Mouse (Mus musculus): ENCODE data around the gene Cib3. TPM values are rescaled to one million over a fixed set of nuclear protein-coding genes. Genes with fewer than 3 reads are reported as not detected.

The Cib3 gene
- not detected for polyA plus RNA-seq (2017; shearing (Covaris generic))

DNA sequence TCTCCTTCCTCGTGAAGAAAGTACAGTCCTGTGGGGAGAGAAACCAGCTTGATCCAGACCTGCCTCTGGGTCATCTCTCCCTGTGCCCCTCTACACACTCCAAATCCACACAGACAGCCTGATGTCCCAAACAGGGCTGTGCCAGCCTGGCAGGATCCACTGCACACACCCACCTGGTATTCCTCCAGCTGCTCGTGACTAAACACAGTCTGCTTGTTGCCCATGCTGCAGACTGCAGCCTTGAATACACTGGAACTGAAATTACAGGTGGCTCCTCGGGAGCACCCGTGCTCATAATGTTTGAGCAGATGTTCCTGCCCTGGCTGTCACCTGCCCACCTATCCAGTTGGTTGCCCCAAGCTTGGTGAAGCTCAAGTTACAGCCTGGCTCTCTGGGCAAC is at the start of gene Cib3:
TSS of gene Cib3 (minus strand) at position 87 of the 400 bp plus-strand sequence.

DNA sequence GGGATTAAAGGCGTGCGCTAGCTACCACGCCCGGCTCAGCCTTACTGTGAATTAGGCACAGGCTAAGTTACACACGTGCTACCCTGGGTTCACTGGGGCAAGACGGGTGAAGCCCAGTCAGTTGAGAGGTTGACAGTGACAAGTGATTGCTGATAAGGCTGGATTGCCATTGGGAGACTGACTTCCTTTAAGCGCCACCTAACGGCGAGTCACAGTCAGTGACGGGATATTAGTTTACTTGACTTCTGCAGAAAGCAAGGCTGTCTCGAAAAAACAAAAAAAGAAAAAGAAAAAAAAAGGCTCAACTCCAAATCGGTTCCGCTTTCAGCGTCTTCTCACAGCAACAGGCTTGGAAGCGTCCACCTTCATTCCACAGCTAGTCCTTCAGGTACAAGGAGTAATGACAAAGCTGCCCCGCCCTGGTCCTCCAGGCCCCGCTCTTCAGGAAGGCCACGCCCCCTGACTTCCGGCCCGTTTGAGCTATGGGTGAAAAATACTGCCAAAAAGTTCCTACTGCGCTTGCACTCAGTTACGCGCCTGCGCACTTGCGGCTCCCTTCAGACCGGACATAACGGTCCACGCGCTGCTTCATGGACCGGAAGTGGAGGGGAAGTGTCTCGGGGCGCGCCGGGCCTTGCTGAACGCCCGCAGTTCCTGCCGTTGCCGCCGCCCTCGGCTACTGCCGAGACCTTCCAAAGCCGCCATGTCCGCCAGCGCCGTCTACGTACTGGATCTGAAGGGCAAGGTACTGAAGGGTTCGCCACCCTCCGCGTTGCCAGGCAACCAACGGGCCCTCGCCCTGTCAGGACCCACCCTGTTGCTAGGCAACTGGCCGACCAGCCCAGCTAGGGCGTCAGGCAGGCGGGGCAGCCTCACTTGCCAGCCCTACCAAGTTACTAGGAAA is 27.1 kb upstream of the Cib3 start, which contains the start of gene Ap1m1:
TSS of gene Ap1m1 (plus strand) at position 520 of the 904 bp plus-strand sequence.

DNA sequence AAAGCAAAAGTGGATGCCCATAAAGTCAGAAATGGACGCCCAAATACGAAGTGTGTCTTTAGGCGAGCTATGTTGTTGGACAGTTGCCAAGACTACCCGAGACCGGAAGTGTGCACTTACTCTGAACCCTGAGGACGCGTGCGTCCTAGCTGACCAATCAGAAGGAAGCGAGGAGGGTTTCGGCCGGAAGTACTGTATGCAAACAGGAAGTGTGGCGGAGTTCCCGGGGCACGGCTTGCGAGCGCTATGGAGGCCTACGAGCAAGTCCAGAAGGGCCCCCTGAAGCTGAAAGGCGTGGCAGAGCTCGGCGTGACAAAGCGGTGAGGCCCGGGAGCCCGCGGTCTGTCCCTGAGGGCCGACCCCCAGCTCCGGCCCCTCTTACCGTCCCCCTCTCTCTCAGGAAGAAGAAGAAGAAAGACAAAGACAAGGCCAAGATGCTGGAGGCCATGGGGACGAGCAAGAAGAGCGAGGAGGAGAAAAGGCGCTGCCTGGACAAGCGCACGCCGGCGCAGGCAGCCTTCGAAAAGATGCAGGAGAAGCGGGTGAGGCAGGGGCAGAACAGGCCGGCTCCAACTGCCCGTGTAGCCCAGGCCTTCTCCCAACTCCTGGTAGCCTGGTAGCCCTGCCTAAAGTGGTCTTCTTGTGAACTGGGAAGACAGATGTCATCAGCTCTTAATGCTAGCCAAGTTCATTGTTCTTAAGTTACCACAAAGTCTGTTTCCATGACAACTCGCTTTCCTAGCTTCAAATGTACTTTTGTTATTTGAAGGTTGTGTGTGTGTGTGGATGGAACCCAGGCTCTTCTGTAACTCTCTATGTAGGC is 7.1 kb upstream of the Cib3 start, which contains the start of gene Fam32a:
TSS of gene Fam32a (plus strand) at position 190 of the 823 bp plus-strand sequence.

DNA sequence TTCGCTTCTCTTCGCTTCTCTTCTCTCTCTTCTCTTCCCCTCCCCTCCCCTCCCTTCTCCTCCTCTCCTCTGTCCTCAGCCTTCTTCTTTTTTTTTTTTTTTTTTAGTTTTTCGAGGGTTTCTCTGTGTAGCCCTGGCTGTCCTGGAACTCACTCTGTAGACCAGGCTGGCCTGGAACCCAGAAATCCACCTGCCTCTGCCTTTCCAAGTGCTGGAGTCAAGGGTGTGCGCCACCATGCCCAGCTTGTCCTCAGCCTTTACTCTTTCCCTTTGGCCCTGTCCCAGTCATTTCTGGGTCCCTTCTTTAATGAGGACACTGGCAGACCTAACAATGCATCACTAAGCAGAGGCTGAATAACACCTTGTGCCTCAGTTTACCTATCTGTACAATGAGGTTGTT is 899 bp upstream of the Cib3 start, which contains the start of gene Gm11034:
TSS of gene Gm11034 (minus strand) at position 101 of the 400 bp plus-strand sequence.

DNA sequence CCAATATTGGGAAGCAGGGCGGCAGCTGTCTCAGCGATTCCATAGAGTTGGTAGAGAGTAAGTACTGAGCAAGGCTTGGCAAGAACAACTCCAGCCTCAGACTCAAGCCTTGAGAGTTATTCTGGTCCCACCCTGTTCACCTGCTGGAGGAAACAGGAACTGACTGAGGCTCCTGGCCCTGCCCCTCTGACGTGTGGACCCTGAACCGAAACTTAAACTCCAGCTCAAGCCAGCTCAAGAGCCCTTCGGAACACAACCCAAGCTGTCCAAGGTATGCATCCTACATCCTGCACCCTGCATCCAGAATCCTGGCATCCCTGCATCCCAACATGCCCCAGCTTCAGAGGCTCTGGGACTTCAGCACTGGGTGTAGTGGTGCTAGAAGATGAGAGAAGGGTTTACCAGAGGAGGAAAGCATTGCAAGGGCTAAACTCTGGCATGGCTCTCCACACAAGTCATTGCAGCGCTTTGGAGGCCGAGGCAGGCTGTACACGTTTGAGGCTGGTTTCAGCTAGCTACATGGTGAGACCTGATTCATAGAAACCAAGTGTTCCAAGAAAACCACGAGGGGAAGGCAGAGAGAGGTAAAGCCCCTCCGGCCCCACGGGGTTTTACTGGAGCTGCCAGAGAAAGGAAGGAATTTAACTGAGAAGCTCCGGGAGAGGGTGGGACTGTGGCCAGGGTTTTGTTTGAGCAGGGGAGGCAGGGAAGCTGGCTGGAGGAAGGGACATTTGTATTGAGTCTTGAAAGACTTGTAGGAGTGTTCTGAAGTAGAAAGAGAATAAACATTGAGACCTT is 23.0 kb downstream of the Cib3 start, which contains the start of gene Hsh2d:
TSS of gene Hsh2d (plus strand) at position 222 of the 798 bp plus-strand sequence.

DNA sequence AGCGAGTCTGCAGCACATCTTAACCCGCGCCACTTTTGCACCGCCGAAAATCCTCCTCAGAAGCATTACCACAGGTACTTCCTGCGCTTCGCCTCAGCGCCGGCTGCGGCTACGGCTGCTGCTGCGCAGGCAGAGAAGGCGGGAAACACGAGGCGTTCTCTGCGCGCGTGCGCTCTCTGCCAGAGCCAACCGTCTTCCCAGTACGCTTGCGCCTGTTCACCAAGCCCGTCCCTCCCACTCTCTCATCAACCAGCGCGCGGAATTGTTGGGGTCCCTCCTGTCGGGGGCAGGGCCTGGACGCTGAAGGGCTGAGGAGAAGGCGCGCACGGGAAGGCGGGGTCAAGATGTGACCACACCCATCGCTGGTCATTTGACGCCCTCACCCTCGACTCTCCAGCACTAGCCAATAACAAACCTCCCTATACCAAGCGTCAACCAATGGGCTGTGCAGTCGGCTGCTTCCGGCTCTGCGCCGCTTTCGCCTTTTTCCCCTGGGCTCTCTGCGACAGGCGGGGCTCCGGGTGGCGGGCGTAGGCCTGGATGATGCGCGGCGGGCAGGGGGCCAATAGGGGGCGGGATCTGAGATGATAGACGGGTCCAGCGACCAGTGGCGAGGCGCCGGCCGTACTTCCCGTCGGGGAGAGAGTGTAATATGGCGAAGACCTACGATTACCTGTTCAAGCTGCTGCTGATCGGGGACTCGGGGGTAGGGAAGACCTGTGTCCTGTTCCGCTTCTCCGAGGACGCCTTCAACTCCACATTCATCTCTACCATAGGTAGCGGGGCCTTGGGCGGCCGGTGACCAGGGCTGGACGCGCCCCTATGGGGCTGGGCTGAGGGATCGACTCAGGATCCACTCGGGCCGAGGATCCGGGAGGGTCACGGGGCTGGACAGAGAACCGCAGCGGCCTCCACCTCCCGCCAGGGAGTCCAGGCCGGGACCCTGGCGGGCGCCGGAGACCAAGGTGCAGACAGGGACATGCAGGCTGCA is 51.6 kb downstream of the Cib3 start, which contains the start of gene Rab8a:
TSS of gene Rab8a (plus strand) at position 494 of the 991 bp plus-strand sequence.

Other genes with a start within 250 kb of the Cib3 start
- gene Cyp4f18, start 203.2 kb downstream of the Cib3 start, polyA plus RNA-seq (2017; shearing (Covaris generic)), result not detected
- not detected for gene Olfr372, start 171.6 kb downstream of the Cib3 start, polyA plus RNA-seq (2017; shearing (Covaris generic))
- gene Olfr373, start 129.7 kb downstream of the Cib3 start, polyA plus RNA-seq (2017; shearing (Covaris generic)), result 0.40 TPM
- gene Olfr374, start 105.8 kb downstream of the Cib3 start, polyA plus RNA-seq (2017; shearing (Covaris generic)), result 0.15 TPM
- 501 TPM for gene Tpm4, start 77.9 kb downstream of the Cib3 start, polyA plus RNA-seq (2017; shearing (Covaris generic))
- 163 TPM for gene Rab8a, start 51.6 kb downstream of the Cib3 start, polyA plus RNA-seq (2017; shearing (Covaris generic))
- 13.2 TPM for gene Hsh2d, start 23.2 kb downstream of the Cib3 start, polyA plus RNA-seq (2017; shearing (Covaris generic))
- not detected for gene Gm11034, start 799 bp upstream of the Cib3 start, polyA plus RNA-seq (2017; shearing (Covaris generic))
- gene Fam32a, start 6.9 kb upstream of the Cib3 start, polyA plus RNA-seq (2017; shearing (Covaris generic)), result 94.0 TPM
- gene Ap1m1, start 27.2 kb upstream of the Cib3 start, polyA plus RNA-seq (2017; shearing (Covaris generic)), result 157 TPM
- gene Gm10282, start 92.4 kb upstream of the Cib3 start, polyA plus RNA-seq (2017; shearing (Covaris generic)), result 2.4 TPM
- 1,247 TPM for gene Klf2, start 106.2 kb upstream of the Cib3 start, polyA plus RNA-seq (2017; shearing (Covaris generic))
- 47.8 TPM for gene Eps15l1, start 208.6 kb upstream of the Cib3 start, polyA plus RNA-seq (2017; shearing (Covaris generic))
- gene Calr3, start 231.0 kb upstream of the Cib3 start, polyA plus RNA-seq (2017; shearing (Covaris generic)), result 0.35 TPM
- 3.9 TPM for gene 1700030K09Rik, start 231.0 kb upstream of the Cib3 start, polyA plus RNA-seq (2017; shearing (Covaris generic))